Mouse (Mus musculus): Measurements from ENCODE around the gene Ceacam19. TPM values are rescaled to one million over a fixed set of nuclear protein-coding genes. Genes with fewer than 3 reads are reported as not detected.
A peak's percentile ranks its signal among the peaks of the same experiment; 100 is the strongest.

The Ceacam19 gene
- total RNA-seq, 2 experiments from 2014 or later: not detected

DNA sequence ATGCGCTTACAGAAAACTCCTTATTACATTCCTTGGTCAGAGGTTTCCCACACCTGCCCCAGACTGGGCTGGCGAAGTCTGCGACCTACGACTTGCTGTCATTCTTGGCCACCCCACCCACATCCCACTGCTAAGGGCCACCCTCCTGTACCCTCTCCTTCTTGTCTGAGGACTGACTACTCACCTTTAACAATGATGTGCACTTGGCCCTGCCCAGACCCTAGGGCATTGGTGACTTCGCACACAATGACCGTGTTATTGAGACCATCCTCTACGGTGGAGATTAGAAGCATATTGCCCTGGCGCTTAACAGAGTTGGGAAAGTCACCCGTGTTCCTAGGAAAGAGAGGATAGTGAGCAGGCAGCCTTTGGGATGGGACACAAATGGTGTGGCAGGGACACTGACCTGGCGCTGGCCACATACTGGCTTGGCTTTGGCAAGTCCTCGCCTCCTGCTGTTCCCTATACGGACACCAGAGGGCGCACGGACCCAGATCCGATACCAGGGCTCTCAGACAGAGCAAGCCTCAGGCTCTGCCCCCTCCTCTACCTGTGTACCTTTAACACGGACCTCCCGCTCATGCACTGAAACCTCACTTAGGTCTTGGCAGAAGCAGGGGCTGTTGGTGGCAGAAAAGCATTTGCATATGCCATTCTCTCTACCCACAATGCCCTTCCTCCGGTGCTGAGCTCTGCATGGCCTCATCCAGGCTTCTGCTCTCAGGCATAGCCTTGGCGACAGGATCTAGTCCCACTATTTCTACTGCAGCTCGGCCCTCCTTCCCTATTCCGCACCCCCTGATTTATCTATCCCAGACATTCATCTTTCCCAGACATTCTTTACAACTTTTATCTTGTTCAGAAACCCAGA is 22.9 kb upstream of the Ceacam19 start:
- intact Hi-C loops (cut with DNase I): loop anchor here (1.0 kb wide), 2 partner anchors 9 to 46 kb away; no protein-coding TSS in a partner anchor
- DNase-seq (ENCODE audit: low spot score): peak; percentile 38

DNA sequence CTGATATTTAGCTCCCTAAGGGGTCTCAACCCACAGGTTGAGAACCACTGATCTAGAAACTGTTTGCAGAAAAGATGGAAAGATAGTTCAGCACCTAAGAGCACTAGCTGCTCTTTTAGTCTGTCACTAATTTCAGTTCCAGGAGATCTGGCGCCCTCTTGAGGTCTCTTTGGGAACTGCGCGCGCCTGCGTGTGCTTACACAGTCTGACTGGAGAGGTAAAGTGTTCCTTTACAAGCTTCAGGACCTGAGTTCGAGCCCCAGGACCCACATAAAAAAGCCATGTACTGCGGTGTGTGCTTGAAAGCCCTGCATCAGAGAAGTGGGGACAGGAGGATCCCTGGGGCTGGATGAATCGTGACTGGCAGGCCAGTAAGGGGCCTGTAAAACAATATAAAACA is 2.1 kb upstream of the Ceacam19 start:
- intact Hi-C loops (cut with DNase I): no loop called here
- no peak for DNase-seq (ENCODE audit: low spot score)

- no peak for DNase-seq (ENCODE audit: low spot score)
- intact Hi-C loops (cut with DNase I): no loop called here
These were observed 7.0 kb downstream of the Ceacam19 start for GRCm38 (mm10) chr7:19880754-19881153.

GRCm38 (mm10) chr7:19876781-19877425 is 10.9 kb downstream of the Ceacam19 start:
- no peak for DNase-seq (ENCODE audit: low spot score)
- intact Hi-C loops (cut with DNase I): no loop called here

GRCm38 (mm10) chr7:19875948-19876682 is 11.7 kb downstream of the Ceacam19 start:
- intact Hi-C loops (cut with DNase I): no loop called here

GRCm38 (mm10) chr7:19871943-19872601 is 15.7 kb downstream of the Ceacam19 start:
- intact Hi-C loops (cut with DNase I): loop anchor here (1.0 to 2.0 kb wide), 3 partner anchors 23 to 70 kb away; no protein-coding TSS in a partner anchor
- DNase-seq (ENCODE audit: low spot score): no peak

More at GRCm38 (mm10) chr7:19875948-19876682, 11.7 kb downstream of the Ceacam19 start:
- no peak for DNase-seq (ENCODE audit: low spot score)

DNA sequence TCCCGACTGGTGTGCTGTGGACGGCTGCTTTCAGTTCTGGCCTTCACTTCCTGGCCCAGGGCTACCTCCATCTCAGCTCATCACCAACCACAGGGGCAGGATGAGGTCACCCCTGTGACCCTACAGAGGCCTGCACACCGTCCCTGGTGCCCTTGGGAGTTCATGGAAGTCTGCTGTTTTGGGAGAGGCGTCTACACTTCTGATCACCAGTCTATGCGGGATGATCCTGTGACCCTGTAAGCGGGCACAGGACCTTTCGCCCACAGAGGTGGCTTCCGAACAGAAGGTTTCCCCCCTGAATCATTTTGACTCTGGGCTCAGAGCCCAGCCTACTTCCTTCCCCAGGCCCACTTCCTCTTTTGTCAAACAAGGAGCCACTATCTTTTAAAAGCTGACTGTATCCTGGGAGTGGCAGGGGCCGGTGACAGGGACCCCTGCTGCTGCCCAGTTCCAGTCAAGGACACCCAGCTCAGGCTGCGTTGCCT is 16.6 kb downstream of the Ceacam19 start:
- intact Hi-C loops (cut with DNase I): no loop called here
- DNase-seq (ENCODE audit: low spot score): peak; percentile 28

GRCm38 (mm10) chr7:19867751-19868399 is 19.9 kb downstream of the Ceacam19 start:
- no peak for DNase-seq (ENCODE audit: low spot score)
- intact Hi-C loops (cut with DNase I): loop anchor here (5.0 kb wide), 1 partner anchor 116 kb away; the partner anchor contains the start of gene Nectin2

DNA sequence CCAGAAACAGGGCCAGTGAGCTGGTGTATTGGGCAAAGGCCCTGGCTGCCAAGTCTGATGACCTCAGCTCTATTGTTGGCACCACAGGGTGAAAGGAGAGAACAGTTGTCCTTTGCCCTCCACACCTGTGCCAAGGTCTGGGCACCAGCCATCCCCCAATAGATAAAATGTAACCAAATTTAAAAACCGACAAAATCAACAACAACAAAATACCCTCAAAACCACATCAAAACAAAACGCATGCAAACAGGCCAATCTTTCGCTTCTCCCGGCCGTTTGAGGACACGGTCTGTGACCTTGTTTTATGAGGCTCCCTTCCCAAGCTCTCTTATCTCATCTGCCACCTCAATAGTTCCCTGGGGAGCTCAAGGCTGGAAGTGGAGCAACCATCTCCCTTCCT is 21.3 kb downstream of the Ceacam19 start:
- no peak for DNase-seq (ENCODE audit: low spot score)
- intact Hi-C loops (cut with DNase I): loop anchor here (5.0 kb wide), 1 partner anchor 114 kb away; the partner anchor contains the start of gene Nectin2

DNA sequence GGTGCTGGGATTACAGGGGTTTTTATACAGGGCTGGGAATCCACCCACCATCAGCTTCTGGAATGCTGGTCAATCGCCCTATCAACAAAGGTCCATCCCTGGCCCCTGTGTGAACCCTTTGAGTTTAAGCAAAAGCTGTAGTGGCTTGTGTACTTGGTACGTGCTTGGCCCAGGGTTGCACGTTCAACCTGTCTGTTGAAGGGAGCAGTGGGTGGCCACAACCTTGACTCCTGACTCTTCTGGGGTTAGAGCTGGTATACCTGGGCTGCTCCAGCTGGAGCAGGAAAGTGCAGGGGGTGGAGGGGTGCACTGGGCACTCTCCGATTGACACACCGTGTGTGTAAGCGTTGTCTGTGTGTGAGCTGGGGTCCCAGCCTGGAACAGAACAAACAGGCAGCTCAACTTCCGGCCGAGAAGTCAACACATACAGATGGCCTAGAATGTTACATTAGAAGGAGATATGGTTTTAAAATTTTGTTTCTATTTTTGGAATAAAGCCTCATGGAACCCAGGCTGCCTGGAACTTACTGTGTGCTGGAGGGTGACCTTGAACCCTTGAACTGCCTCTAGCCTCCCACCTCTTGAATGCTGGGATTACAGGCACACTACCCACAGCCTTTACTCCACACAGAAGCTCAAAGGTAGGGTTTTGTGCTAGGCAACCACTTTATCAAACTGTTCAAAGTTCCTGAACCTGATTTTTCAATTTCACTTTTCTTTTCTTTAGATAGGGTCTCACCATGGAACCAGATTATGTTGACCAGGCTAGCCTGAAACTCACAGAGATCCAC is 22.3 kb downstream of the Ceacam19 start:
- DNase-seq (ENCODE audit: low spot score): no peak
- intact Hi-C loops (cut with DNase I): loop anchor here (5.0 kb wide), 1 partner anchor 113 kb away; the partner anchor contains the start of gene Nectin2

GRCm38 (mm10) chr7:19864241-19864640 is 23.5 kb downstream of the Ceacam19 start:
- intact Hi-C loops (cut with DNase I): no loop called here
- DNase-seq (ENCODE audit: low spot score): no peak

GRCm38 (mm10) chr7:19861199-19861598 is 26.6 kb downstream of the Ceacam19 start, which contains the start of gene Ceacam16:
Gene Ceacam16, minus strand, starts transcription at chr7:19861299.
- intact Hi-C loops (cut with DNase I): no loop called here
- DNase-seq (ENCODE audit: low spot score): no peak

DNA sequence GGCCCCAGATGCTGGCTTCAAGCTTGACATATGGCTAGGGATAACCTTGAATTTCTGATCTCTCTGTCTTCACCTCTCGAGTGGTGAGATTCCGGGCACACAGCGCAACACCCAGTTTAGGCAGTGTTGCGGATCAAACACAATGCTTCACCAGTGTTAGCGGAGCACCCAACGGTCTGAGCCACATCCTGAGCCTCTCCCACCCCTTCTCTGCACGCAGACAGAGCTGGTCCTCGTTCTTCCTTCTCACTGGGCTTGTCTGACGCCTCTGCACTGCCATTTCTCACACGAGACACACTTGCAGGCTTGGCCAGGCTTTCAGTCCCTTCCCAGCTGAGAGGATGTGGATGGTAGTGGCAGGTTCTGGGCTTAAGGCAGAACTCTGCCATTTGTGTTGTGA is 28.0 kb downstream of the Ceacam19 start:
- intact Hi-C loops (cut with DNase I): no loop called here
- DNase-seq (ENCODE audit: low spot score): no peak

DNA sequence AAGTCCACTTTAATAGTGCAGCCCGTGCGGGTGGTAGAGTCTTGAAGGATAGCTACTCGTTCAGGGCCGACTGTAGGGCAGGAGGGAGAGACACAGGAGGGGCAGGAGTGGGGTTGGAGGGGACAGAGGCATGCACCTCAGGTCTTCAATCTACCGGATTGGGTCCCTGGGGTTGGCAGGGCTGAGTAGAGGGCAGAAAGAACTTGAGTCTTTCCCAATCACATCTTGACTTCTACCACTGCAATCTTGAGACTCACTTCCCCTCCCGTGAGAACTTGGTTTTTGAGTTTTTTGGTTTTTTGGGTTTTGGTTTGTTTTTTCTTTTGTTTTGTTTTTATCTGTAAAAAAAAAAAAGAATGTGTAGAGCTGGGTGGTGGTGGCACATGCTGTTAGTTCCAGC is 31.5 kb downstream of the Ceacam19 start:
- intact Hi-C loops (cut with DNase I): no loop called here
- DNase-seq (ENCODE audit: low spot score): no peak

DNA sequence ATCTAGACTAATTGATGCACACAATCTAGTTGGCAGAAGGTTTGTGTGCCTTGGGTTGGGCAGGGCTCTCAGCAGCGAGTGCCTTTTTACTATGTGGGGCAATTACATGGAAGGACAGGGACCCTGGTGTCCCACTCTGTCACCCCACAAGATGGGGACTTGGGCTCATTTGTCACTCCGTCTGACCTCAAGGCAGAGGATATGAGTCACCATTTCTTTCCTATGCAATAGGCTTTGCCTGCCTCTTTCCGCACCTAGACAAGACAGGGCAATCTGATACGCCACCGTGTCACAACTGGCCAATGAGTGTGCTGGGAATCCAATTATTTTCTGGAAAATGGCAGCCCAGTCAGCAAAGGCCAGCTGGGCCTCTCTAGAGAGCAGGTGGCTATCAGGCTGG is 32.1 kb downstream of the Ceacam19 start:
- intact Hi-C loops (cut with DNase I): no loop called here
- no peak for DNase-seq (ENCODE audit: low spot score)

- intact Hi-C loops (cut with DNase I): no loop called here
These were observed 34.2 kb downstream of the Ceacam19 start for GRCm38 (mm10) chr7:19853526-19853925.

GRCm38 (mm10) chr7:19851858-19852570 is 35.8 kb downstream of the Ceacam19 start, which contains the start of gene Gm19345:
Gene Gm19345, plus strand, starts transcription at chr7:19852003.
- intact Hi-C loops (cut with DNase I): no loop called here

More at GRCm38 (mm10) chr7:19853526-19853925, 34.2 kb downstream of the Ceacam19 start:
- no peak for DNase-seq (ENCODE audit: low spot score)

More at GRCm38 (mm10) chr7:19851858-19852570, 35.8 kb downstream of the Ceacam19 start, which contains the start of gene Gm19345:
- no peak for DNase-seq (ENCODE audit: low spot score)
